Mouse (Mus musculus) MEL (cell line): ENCODE data around the gene Gm20388. TPM values are rescaled to one million over a fixed set of nuclear protein-coding genes. Genes with fewer than 3 reads are reported as not detected.

ENCODE experiments used
- DNase-seq: peaks from one replicate; pipeline ENCODE4 v3.0.0; 2011; ENCODE audit warnings: low read depth, low spot score
- H3K27ac ChIP-seq: 2 replicates; pipeline ENCODE4 v1.5.1; 2012; ENCODE audit warnings: low read depth, mild to moderate bottlenecking, control low read depth, low read length, moderate library complexity; ENCODE audit not compliant: control insufficient read depth
- H3K27me3 ChIP-seq, 2 experiments: fragments of 150-350 bp in 1 of 2; sonication (generic) in 1 of 2; 2 replicates each; pipeline ENCODE4 v1.6.1; 2012; ENCODE audit warnings: low read length in 2 of 2, mild to moderate bottlenecking in 2 of 2, improper control_type of control experiment in 1 of 2, moderate library complexity in 1 of 2; ENCODE audit not compliant: insufficient read depth in 2 of 2, control insufficient read depth in 1 of 2
- H3K36me3 ChIP-seq, 2 experiments: 2 replicates each; pipeline ENCODE4 v1.6.1; 2012 to 2014; ENCODE audit warnings: low read length in 2 of 2, improper control_type of control experiment in 1 of 2, inconsistent platforms in 1 of 2, mild to moderate bottlenecking in 1 of 2; ENCODE audit not compliant: insufficient read depth in 2 of 2, control insufficient read depth in 1 of 2
- H3K4me1 ChIP-seq, 2 experiments: fragments of 150-350 bp in 1 of 2; sonication (generic) in 1 of 2; 2 replicates each; pipeline ENCODE4 v1.6.1; 2012; ENCODE audit warnings: low read length in 2 of 2, improper control_type of control experiment in 1 of 2, mild to moderate bottlenecking in 1 of 2; ENCODE audit not compliant: insufficient read depth in 2 of 2, control insufficient read depth in 1 of 2
- H3K4me3 ChIP-seq, 2 experiments: fragments of 150-350 bp in 1 of 2; sonication (generic) in 1 of 2; 2 replicates each; pipeline ENCODE4 v1.5.1; 2012; ENCODE audit warnings: low read depth in 2 of 2, low read length in 2 of 2, mild to moderate bottlenecking in 2 of 2, moderate library complexity in 2 of 2, control low read depth in 1 of 2, improper control_type of control experiment in 1 of 2; ENCODE audit not compliant: control insufficient read depth in 1 of 2, insufficient read depth in 1 of 2
- H3K79me2 ChIP-seq: 2 replicates; pipeline ENCODE4 v1.6.1; 2012; ENCODE audit warnings: mild to moderate bottlenecking, low read length, moderate library complexity; ENCODE audit not compliant: control insufficient read depth, poor library complexity, insufficient read depth
- H3K9ac ChIP-seq: 2 replicates; pipeline ENCODE4 v1.6.1; 2012; ENCODE audit warnings: low read depth, mild to moderate bottlenecking, control low read depth, low read length, moderate library complexity; ENCODE audit not compliant: control insufficient read depth, poor library complexity, severe bottlenecking
- H3K9me3 ChIP-seq: fragments of 150-350 bp; sonication (generic); replicated peaks from 2 replicates; pipeline ENCODE4 v1.6.1; 2012; ENCODE audit warnings: mild to moderate bottlenecking, low read length, improper control_type of control experiment, moderate library complexity; ENCODE audit not compliant: insufficient read depth
- BHLHE40 ChIP-seq: IDR thresholded peaks from 2 replicates; pipeline ENCODE4 v1.6.1; 2012; ENCODE audit warnings: low read depth, mild to moderate bottlenecking, inconsistent platforms, low read length, improper control_type of control experiment, borderline replicate concordance
- CHD1 ChIP-seq: IDR thresholded peaks from 2 replicates; pipeline ENCODE4 v1.6.1; 2012; ENCODE audit warnings: low read depth, mild to moderate bottlenecking, inconsistent platforms, low read length, improper control_type of control experiment
- CHD2 ChIP-seq: IDR thresholded peaks from 2 replicates; pipeline ENCODE4 v1.6.1; 2011; ENCODE audit warnings: low read length, improper control_type of control experiment
- CTCF ChIP-seq, 3 experiments: IDR thresholded peaks in 2 of 3; conservative IDR thresholded peaks in 1 of 3; 2 replicates each; pipeline ENCODE4 v1.5.1; 2011 to 2012; ENCODE audit warnings: low read length in 3 of 3, low read depth in 2 of 3, mild to moderate bottlenecking in 2 of 3, improper control_type of control experiment in 1 of 3, inconsistent platforms in 1 of 3, mixed read lengths in 1 of 3, moderate library complexity in 1 of 3; ENCODE audit not compliant: control insufficient read depth in 1 of 3, insufficient read depth in 1 of 3, poor library complexity in 1 of 3, severe bottlenecking in 1 of 3
- E2F4 ChIP-seq: IDR thresholded peaks from 2 replicates; pipeline ENCODE4 v1.6.1; 2011; ENCODE audit warnings: low read depth, low read length, improper control_type of control experiment, borderline replicate concordance
- EP300 ChIP-seq, 2 experiments: IDR thresholded peaks; 2 replicates each; pipeline ENCODE4 v1.6.1; 2011; ENCODE audit warnings: improper control_type of control experiment in 2 of 2, low read length in 2 of 2, low read depth in 1 of 2, mild to moderate bottlenecking in 1 of 2
- ETS1 ChIP-seq: IDR thresholded peaks from 2 replicates; pipeline ENCODE4 v1.6.1; 2012; ENCODE audit warnings: low read depth, mild to moderate bottlenecking, inconsistent platforms, low read length, improper control_type of control experiment, moderate library complexity
- GATA1 ChIP-seq: IDR thresholded peaks from 2 replicates; pipeline ENCODE4 v1.6.1; 2011; ENCODE audit warnings: low read depth, low read length, improper control_type of control experiment
- HCFC1 ChIP-seq: IDR thresholded peaks from 2 replicates; pipeline ENCODE4 v1.6.1; 2012; ENCODE audit warnings: low read depth, mild to moderate bottlenecking, inconsistent platforms, low read length, improper control_type of control experiment, moderate library complexity
- JUND ChIP-seq: IDR thresholded peaks from 2 replicates; pipeline ENCODE4 v1.6.1; 2011; ENCODE audit warnings: low read depth, mild to moderate bottlenecking, improper control_type of control experiment, low read length
- KAT2A ChIP-seq: conservative IDR thresholded peaks from 2 replicates; pipeline ENCODE4 v1.6.1; 2012; ENCODE audit warnings: low read depth, low read length, improper control_type of control experiment, inconsistent platforms
- MAFK ChIP-seq: IDR thresholded peaks from 2 replicates; pipeline ENCODE4 v1.6.1; 2011; ENCODE audit warnings: low read depth, mild to moderate bottlenecking, low read length, improper control_type of control experiment, borderline replicate concordance
- MAX ChIP-seq: IDR thresholded peaks from 2 replicates; pipeline ENCODE4 v1.6.1; 2011; ENCODE audit warnings: low read length, improper control_type of control experiment
- MAZ ChIP-seq: IDR thresholded peaks from 2 replicates; pipeline ENCODE4 v1.6.1; 2012; ENCODE audit warnings: low read depth, mild to moderate bottlenecking, inconsistent platforms, low read length, improper control_type of control experiment
- MEF2A ChIP-seq: IDR thresholded peaks from 2 replicates; pipeline ENCODE4 v1.6.1; 2014; ENCODE audit warnings: low read depth, mild to moderate bottlenecking, inconsistent platforms, low read length, improper control_type of control experiment; ENCODE audit not compliant: poor library complexity, insufficient replicate concordance, severe bottlenecking; ENCODE audit errors: extremely low read depth
- MXI1 ChIP-seq: IDR thresholded peaks from 2 replicates; pipeline ENCODE4 v1.6.1; 2011; ENCODE audit warnings: mild to moderate bottlenecking, low read depth, low read length, improper control_type of control experiment
- MYC ChIP-seq: IDR thresholded peaks from 2 replicates; pipeline ENCODE4 v1.6.1; 2011; ENCODE audit warnings: low read depth, mild to moderate bottlenecking, low read length, improper control_type of control experiment, moderate library complexity
- NELFE ChIP-seq: IDR thresholded peaks from 2 replicates; pipeline ENCODE4 v1.6.1; 2011; ENCODE audit warnings: low read depth, low read length, improper control_type of control experiment
- NRF1 ChIP-seq: IDR thresholded peaks from 2 replicates; pipeline ENCODE4 v1.6.1; 2014; ENCODE audit warnings: low read depth, mild to moderate bottlenecking, inconsistent platforms, low read length, improper control_type of control experiment, moderate library complexity; ENCODE audit not compliant: poor library complexity, insufficient read depth, severe bottlenecking
- POLR2A ChIP-seq, 2 experiments: IDR thresholded peaks; 2 replicates each; pipeline ENCODE4 v1.6.1; 2011 to 2012; ENCODE audit warnings: low read length in 2 of 2, mild to moderate bottlenecking in 2 of 2, control low read depth in 1 of 2, improper control_type of control experiment in 1 of 2, low read depth in 1 of 2, moderate library complexity in 1 of 2; ENCODE audit not compliant: control insufficient read depth in 1 of 2, insufficient read depth in 1 of 2, poor library complexity in 1 of 2
- POLR2AphosphoS2 ChIP-seq: IDR thresholded peaks from 2 replicates; pipeline ENCODE4 v1.6.1; 2011; ENCODE audit warnings: low read length, improper control_type of control experiment
- RAD21 ChIP-seq: IDR thresholded peaks from 2 replicates; pipeline ENCODE4 v1.6.1; 2011; ENCODE audit warnings: mild to moderate bottlenecking, low read depth, low read length, improper control_type of control experiment
- RCOR1 ChIP-seq: IDR thresholded peaks from 2 replicates; pipeline ENCODE4 v1.6.1; 2012; ENCODE audit warnings: low read depth, mild to moderate bottlenecking, inconsistent platforms, low read length, improper control_type of control experiment
- SIN3A ChIP-seq: IDR thresholded peaks from 2 replicates; pipeline ENCODE4 v1.6.1; 2012; ENCODE audit warnings: low read length, improper control_type of control experiment, inconsistent platforms
- SMC3 ChIP-seq: IDR thresholded peaks from 2 replicates; pipeline ENCODE4 v1.6.1; 2011; ENCODE audit warnings: low read depth, low read length, improper control_type of control experiment
- TAL1 ChIP-seq: IDR thresholded peaks from 2 replicates; pipeline ENCODE4 v1.6.1; 2012; ENCODE audit warnings: mild to moderate bottlenecking, inconsistent platforms, low read length, moderate library complexity, mixed read lengths
- TCF12 ChIP-seq: IDR thresholded peaks from 2 replicates; pipeline ENCODE4 v1.6.1; 2014; ENCODE audit warnings: low read depth, mild to moderate bottlenecking, inconsistent platforms, low read length, improper control_type of control experiment, moderate library complexity
- UBTF ChIP-seq: IDR thresholded peaks from 2 replicates; pipeline ENCODE4 v1.6.1; 2012; ENCODE audit warnings: low read depth, mild to moderate bottlenecking, inconsistent platforms, low read length, improper control_type of control experiment, moderate library complexity, borderline replicate concordance; ENCODE audit not compliant: insufficient read depth
- USF1 ChIP-seq: IDR thresholded peaks from 2 replicates; pipeline ENCODE4 v1.6.1; 2014; ENCODE audit warnings: low read depth, mild to moderate bottlenecking, inconsistent platforms, low read length, improper control_type of control experiment, moderate library complexity
- USF2 ChIP-seq, 2 experiments: IDR thresholded peaks; 2 replicates each; pipeline ENCODE4 v1.6.1; 2011 to 2012; ENCODE audit warnings: improper control_type of control experiment in 2 of 2, low read length in 2 of 2, borderline replicate concordance in 1 of 2, inconsistent platforms in 1 of 2, low read depth in 1 of 2, mild to moderate bottlenecking in 1 of 2; ENCODE audit not compliant: insufficient read depth in 1 of 2
- ZNF384 ChIP-seq: IDR thresholded peaks from 2 replicates; pipeline ENCODE4 v1.6.1; 2012; ENCODE audit warnings: low read depth, mild to moderate bottlenecking, inconsistent platforms, low read length, improper control_type of control experiment
- polyA plus RNA-seq, 2 experiments: library from polyadenylated mRNA; stranded (reverse) in 1 of 2; unstranded in 1 of 2; fragments of >175 nt in 1 of 2; fragments of >200 nt in 1 of 2; gene quantifications; 2 replicates each; pipeline versions ENCODE4 v1.2.1 to v1.2.4; 2012; ENCODE audit warnings: low replicate concordance in 2 of 2, low read depth in 1 of 2; ENCODE audit not compliant: insufficient read length in 2 of 2, insufficient read depth in 1 of 2, missing spikeins in 1 of 2
- total RNA-seq: library from RNA; depleted of rRNA; stranded (reverse); fragments of 300-350 nt; gene quantifications from 2 replicates; pipeline ENCODE4 v1.2.3, GENCODE M21; 2012

Gene Gm20388
- total and polyA plus RNA-seq, 3 experiments, result 11.1 to 17.8 TPM; not detected in 1

- no peak for DNase-seq
Measured at GRCm38 (mm10) chr8:123789461-123789860, 3878.8 kb downstream of the Gm20388 start.

DNA sequence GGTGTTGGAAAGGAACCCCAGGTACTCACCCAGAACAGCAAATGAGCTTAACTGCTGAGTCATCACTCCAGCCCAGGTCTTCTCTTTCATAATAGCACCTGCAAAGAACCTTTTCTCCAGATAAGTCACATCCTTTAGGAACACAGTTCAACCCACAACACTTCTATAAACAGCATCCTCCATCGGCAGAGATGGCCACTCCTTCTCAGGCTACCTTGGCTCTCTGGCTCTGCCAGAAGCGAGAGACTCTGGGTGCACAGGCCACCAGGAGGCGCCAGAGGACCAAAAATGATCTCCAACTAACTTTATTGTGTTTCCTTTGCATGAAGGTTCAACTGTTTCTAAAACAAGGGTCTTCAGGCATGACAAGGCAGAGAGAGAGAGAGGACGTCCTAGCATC lies 3879.3 kb downstream of the Gm20388 start:
- H3K4me1 ChIP-seq, result peaks cover 0 to 6% of the 10 kb centered on the region in 2 experiments; a peak in 1 of 4 replicates
- H3K9ac ChIP-seq, result no peak overlapping the region
- DNase-seq, result peak; percentile 88
- no peaks in the 10 kb centered on the region for H3K27me3 ChIP-seq
- H3K36me3 ChIP-seq, result peaks cover 0 to 3% of the 10 kb centered on the region in 2 experiments; a peak in 1 of 4 replicates
- no peak overlapping the region for H3K4me3 ChIP-seq
- no peak overlapping the region for H3K27ac ChIP-seq
- peaks cover 2% of the 10 kb centered on the region; the same call in 1 of the 2 replicates for H3K79me2 ChIP-seq
- no peaks in the 10 kb centered on the region for H3K9me3 ChIP-seq
- peak; percentile 72 for TF ChIP-seq MAZ
- no peak for TF ChIP-seq NRF1
- no peak for TF ChIP-seq KAT2A
- TF ChIP-seq BHLHE40, result no peak
- 0 out of 2 replicates have a peak, but pooled peaks have one; percentile 20 for TF ChIP-seq ZNF384
- peak; percentile 13; the same call in 1 of the 2 replicates for TF ChIP-seq JUND
- TF ChIP-seq ETS1, result no peak
- peak; percentile 95 to 99 (median 96) for TF ChIP-seq CTCF (IDR thresholded peaks at IDR 0.05 in 2 of 3, conservative IDR thresholded peaks at IDR 0.05 in 1 of 3; ENCODE audit: control insufficient read depth in 1 of 3, insufficient read depth in 1 of 3, low read depth in 2 of 3, low read length in 3 of 3, poor library complexity in 1 of 3, severe bottlenecking in 1 of 3)
- TF ChIP-seq MAX, result no peak
- TF ChIP-seq TCF12, result no peak
- no peak for TF ChIP-seq E2F4
- no peak for TF ChIP-seq NELFE
- peak; percentile 98 for TF ChIP-seq SMC3
- no peak for TF ChIP-seq USF1
- no peak for TF ChIP-seq USF2 (IDR thresholded peaks at IDR 0.05; ENCODE audit: borderline replicate concordance in 1 of 2, insufficient read depth in 1 of 2, low read depth in 1 of 2, low read length in 2 of 2)
- TF ChIP-seq UBTF, result no peak
- no peak for TF ChIP-seq RCOR1
- no peak for TF ChIP-seq EP300 (IDR thresholded peaks at IDR 0.05; ENCODE audit: low read depth in 1 of 2, low read length in 2 of 2)
- no peak for TF ChIP-seq TAL1
- TF ChIP-seq CHD1, result no peak
- TF ChIP-seq RAD21, result no peak; the same call in none of the 2 replicates
- TF ChIP-seq GATA1, result no peak; the same call in 1 of the 2 replicates
- TF ChIP-seq MEF2A, result no peak

More at GRCm38 (mm10) chr8:123789461-123789860, 3878.8 kb downstream of the Gm20388 start:
- no peaks in the 10 kb centered on the region for H3K9me3 ChIP-seq
- H3K36me3 ChIP-seq, result peaks cover 0 to 3% of the 10 kb centered on the region in 2 experiments; a peak in 1 of 4 replicates
- no peaks in the 10 kb centered on the region for H3K27me3 ChIP-seq
- H3K4me1 ChIP-seq, result peaks cover 0 to 6% of the 10 kb centered on the region in 2 experiments; a peak in 1 of 4 replicates
- peaks cover 2% of the 10 kb centered on the region; the same call in 1 of the 2 replicates for H3K79me2 ChIP-seq
- no peak overlapping the region for H3K9ac ChIP-seq
- H3K4me3 ChIP-seq, result no peak overlapping the region
- no peak overlapping the region for H3K27ac ChIP-seq
- TF ChIP-seq EP300 (IDR thresholded peaks at IDR 0.05; ENCODE audit: low read depth in 1 of 2, low read length in 2 of 2) (no peak), TCF12 (no peak), MAFK (no peak), MEF2A (no peak), MAX (no peak), MXI1 (no peak), HCFC1 (no peak), TAL1 (no peak), BHLHE40 (no peak), SIN3A (no peak), POLR2A (IDR thresholded peaks at IDR 0.05; ENCODE audit: control insufficient read depth in 1 of 2, insufficient read depth in 1 of 2, low read depth in 1 of 2, low read length in 2 of 2, poor library complexity in 1 of 2) (no peak), NELFE (no peak), MAZ (no peak), MYC (no peak), SMC3 (no peak), USF1 (no peak), RAD21 (no peak), CHD2 (no peak), CHD1 (no peak), POLR2AphosphoS2 (no peak)
